Mouse (Mus musculus) megakaryocyte, embryonic 14.5 days (primary cell): ENCODE results near the gene Prox1. TPM values are rescaled to one million over a fixed set of nuclear protein-coding genes. Genes with fewer than 3 reads are reported as not detected.

Experiments used
- H3K27me3 ChIP-seq: replicated peaks from 2 replicates; pipeline ENCODE3; 2012; ENCODE audit warnings: inconsistent platforms
- H3K36me3 ChIP-seq: replicated peaks from 2 replicates; pipeline ENCODE3; 2012; ENCODE audit warnings: low read length, inconsistent platforms, mixed read lengths
- H3K4me1 ChIP-seq: 2 replicates; pipeline ENCODE4 v1.6.1; 2012; ENCODE audit warnings: inconsistent platforms
- H3K4me3 ChIP-seq: replicated peaks from 2 replicates; pipeline ENCODE3; 2012; ENCODE audit warnings: moderate library complexity, mild to moderate bottlenecking, inconsistent platforms
- H3K9me3 ChIP-seq: 2 replicates; pipeline ENCODE4 v1.6.1; 2012; ENCODE audit warnings: inconsistent platforms
- FLI1 ChIP-seq: IDR thresholded peaks from 2 replicates; pipeline ENCODE4 v1.6.1; 2012; ENCODE audit warnings: low read length, inconsistent platforms, mixed read lengths
- GATA1 ChIP-seq: IDR thresholded peaks from 3 replicates; pipeline ENCODE4 v1.6.1; 2012; ENCODE audit warnings: mixed read lengths, low read length, inconsistent platforms, borderline replicate concordance
- polyA plus RNA-seq: library from polyadenylated mRNA; stranded (reverse); fragments of >175 nt; gene quantifications from 2 replicates; pipeline ENCODE4 v1.2.3, GENCODE M21; 2012; ENCODE audit warnings: low replicate concordance; ENCODE audit not compliant: insufficient read depth

The Prox1 gene
- polyA plus RNA-seq, 1 experiment = 0.06 TPM

DNA sequence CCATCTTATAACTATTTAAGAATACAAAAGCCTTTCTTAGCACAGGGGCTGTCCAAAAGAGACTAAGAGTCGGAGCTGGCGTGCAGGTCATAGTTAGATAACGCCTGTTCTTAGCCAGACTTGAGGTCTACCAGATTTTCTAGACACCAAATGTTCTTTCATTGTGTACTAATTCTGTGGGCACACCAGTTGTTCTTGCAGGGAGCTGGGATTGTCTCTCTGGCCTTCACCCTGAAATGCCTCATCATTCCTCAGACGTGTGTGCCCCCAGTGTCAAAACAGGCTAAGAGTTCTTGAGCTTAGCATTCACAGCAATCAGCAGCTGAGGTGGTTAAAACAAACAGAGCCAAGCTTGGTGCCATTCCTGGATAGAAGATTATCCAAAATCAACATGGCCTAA is 37.6 kb downstream of the Prox1 start:
- H3K4me3 ChIP-seq = no peak overlapping the region
- no peaks in the 10 kb centered on the region for H3K36me3 ChIP-seq
- peaks cover 6% of the 10 kb centered on the region; the same call in 1 of the 2 replicates for H3K9me3 ChIP-seq
- no peaks in the 10 kb centered on the region for H3K4me1 ChIP-seq
- H3K27me3 ChIP-seq = no peaks in the 10 kb centered on the region
- TF ChIP-seq GATA1 (no peak), FLI1 (no peak)

DNA sequence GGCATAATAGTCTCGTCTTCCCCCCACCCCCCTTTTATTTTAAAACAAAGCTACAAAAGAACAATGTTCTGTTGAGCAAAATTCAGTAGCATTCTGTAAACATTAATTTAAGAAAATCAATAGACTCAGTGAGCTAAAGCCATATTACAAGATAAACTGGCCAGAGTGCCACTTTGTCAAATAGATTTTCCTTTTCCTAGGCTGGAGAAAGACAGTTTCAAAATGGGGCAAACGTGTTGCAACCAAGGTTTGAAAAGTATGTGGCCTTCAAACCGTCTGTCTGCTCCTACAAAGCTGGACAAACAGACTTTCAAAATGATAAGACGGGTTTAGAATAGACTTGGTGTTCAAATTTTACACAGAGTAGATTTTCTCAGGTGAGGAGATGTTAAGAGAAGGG is 39.6 kb downstream of the Prox1 start:
- no peaks in the 10 kb centered on the region for H3K27me3 ChIP-seq
- TF ChIP-seq FLI1 = no peak
- no peak for TF ChIP-seq GATA1
- H3K36me3 ChIP-seq = no peaks in the 10 kb centered on the region
- H3K4me3 ChIP-seq = no peak overlapping the region
- peaks cover 3% of the 10 kb centered on the region; the same call in 1 of the 2 replicates for H3K9me3 ChIP-seq
- no peaks in the 10 kb centered on the region for H3K4me1 ChIP-seq

DNA sequence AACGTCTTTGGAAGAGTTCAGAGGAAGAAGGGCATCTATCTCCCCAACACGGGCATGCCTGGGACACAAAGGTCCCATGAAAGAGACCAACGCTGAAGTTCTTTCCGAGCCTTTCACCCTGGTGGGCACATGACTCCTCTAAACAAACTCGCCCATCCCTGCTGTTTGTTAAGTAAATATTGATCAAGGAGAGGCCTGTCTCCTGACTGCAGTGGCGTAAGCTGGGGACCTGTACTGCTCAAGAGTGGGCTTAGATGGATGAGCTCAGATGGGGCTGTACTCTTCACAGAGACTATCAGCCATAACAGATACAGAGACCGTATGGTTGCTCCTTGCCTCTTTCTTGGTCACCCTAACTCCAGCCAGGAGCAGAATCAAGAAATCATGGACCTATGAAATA is 41.0 kb downstream of the Prox1 start:
- H3K4me3 ChIP-seq = no peak overlapping the region
- no peaks in the 10 kb centered on the region for H3K27me3 ChIP-seq
- H3K4me1 ChIP-seq = no peaks in the 10 kb centered on the region
- H3K36me3 ChIP-seq = no peaks in the 10 kb centered on the region
- no peaks in the 10 kb centered on the region; the same call in 1 of the 2 replicates for H3K9me3 ChIP-seq
- TF ChIP-seq FLI1 (no peak), GATA1 (no peak)

GRCm38 (mm10) chr1:190128674-190129322 is 41.7 kb downstream of the Prox1 start:
- TF ChIP-seq GATA1 (no peak), FLI1 (no peak)
- Histone ChIP-seq H3K27me3 (no peaks in the 10 kb centered on the region), H3K36me3 (no peaks in the 10 kb centered on the region), H3K9me3 (no peaks in the 10 kb centered on the region; the same call in 1 of the 2 replicates), H3K4me1 (no peaks in the 10 kb centered on the region), H3K4me3 (no peak overlapping the region)

GRCm38 (mm10) chr1:190127878-190128277 is 42.6 kb downstream of the Prox1 start:
- TF ChIP-seq FLI1 = no peak
- no peak for TF ChIP-seq GATA1
- Histone ChIP-seq H3K9me3 (no peaks in the 10 kb centered on the region; the same call in 1 of the 2 replicates), H3K36me3 (no peaks in the 10 kb centered on the region), H3K27me3 (no peaks in the 10 kb centered on the region), H3K4me1 (no peaks in the 10 kb centered on the region), H3K4me3 (no peak overlapping the region)

DNA sequence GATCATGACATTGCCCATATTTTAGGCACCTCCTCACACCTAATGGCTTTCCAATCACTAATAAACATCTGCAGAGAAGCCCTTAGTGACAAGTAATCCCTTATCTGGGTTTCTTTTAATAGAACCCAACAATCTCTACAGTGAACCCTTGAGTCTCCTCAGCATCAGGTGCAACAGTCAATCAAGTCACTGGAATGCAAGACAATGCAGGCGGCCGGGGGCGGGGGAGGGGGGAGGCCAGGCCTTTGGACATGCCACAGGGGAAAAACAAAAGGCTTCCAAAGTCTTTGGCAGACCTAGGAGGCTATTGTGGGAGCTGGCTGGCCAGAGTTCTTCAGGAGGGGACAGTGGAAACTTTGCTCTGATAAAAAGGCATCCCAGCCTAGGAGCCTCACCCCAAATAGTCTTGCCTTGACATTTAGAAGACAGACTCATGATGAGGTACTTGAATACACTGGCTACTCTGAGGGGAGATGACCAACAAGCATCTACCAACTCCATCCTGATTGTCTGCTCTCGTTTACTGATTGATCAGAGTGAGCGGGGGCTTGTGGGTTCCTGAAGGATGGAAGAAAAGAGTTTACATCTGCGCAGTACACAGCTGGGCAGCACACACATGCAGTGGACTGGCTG is 43.2 kb downstream of the Prox1 start:
- Histone ChIP-seq H3K36me3 (no peaks in the 10 kb centered on the region), H3K4me3 (no peak overlapping the region), H3K9me3 (no peaks in the 10 kb centered on the region; the same call in 1 of the 2 replicates), H3K27me3 (no peaks in the 10 kb centered on the region), H3K4me1 (no peaks in the 10 kb centered on the region)
- TF ChIP-seq GATA1 = no peak
- TF ChIP-seq FLI1 = no peak

- no peaks in the 10 kb centered on the region for H3K4me1 ChIP-seq
- no peaks in the 10 kb centered on the region for H3K36me3 ChIP-seq
- no peak overlapping the region for H3K4me3 ChIP-seq
- no peak for TF ChIP-seq GATA1
- TF ChIP-seq FLI1 = no peak
- H3K27me3 ChIP-seq = no peaks in the 10 kb centered on the region
- H3K9me3 ChIP-seq = no peaks in the 10 kb centered on the region; the same call in 1 of the 2 replicates
Measured at GRCm38 (mm10) chr1:190124961-190125739, 45.4 kb downstream of the Prox1 start.

GRCm38 (mm10) chr1:190123404-190123803 is 47.1 kb downstream of the Prox1 start:
- Histone ChIP-seq H3K4me3 (no peak overlapping the region), H3K9me3 (no peaks in the 10 kb centered on the region; the same call in 1 of the 2 replicates), H3K36me3 (no peaks in the 10 kb centered on the region)

GRCm38 (mm10) chr1:190115985-190116384 is 54.5 kb downstream of the Prox1 start:
- TF ChIP-seq GATA1 (no peak), FLI1 (no peak)
- no peaks in the 10 kb centered on the region for H3K36me3 ChIP-seq
- no peak overlapping the region for H3K4me3 ChIP-seq
- peaks cover 20% of the 10 kb centered on the region for H3K9me3 ChIP-seq
- no peaks in the 10 kb centered on the region for H3K4me1 ChIP-seq
- H3K27me3 ChIP-seq = no peaks in the 10 kb centered on the region

More at GRCm38 (mm10) chr1:190123404-190123803, 47.1 kb downstream of the Prox1 start:
- no peak for TF ChIP-seq GATA1
- TF ChIP-seq FLI1 = no peak
- no peaks in the 10 kb centered on the region for H3K4me1 ChIP-seq
- no peaks in the 10 kb centered on the region for H3K27me3 ChIP-seq

DNA sequence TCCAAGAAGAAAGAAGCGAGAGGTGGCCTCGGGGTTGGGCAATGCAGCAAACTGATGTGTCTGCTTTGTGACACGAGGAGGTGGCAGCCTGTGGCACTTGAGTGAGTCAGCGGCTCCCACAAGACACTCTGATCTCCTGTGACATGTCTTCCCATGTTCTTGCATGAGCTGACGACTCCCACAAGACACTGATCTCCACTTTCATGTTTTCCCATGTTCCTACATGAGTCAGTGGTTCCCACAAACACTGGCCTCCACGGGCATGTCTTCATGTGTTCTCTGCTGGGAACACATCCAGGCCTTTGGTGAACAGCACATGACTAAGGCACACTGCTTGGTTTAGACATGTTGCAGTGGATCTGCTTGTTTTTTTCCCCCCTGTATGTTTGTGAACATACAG is 58.8 kb downstream of the Prox1 start:
- Histone ChIP-seq H3K9me3 (peaks cover 44% of the 10 kb centered on the region), H3K4me1 (no peaks in the 10 kb centered on the region), H3K4me3 (no peak overlapping the region), H3K27me3 (no peaks in the 10 kb centered on the region), H3K36me3 (no peaks in the 10 kb centered on the region)
- TF ChIP-seq GATA1 (no peak), FLI1 (no peak)

DNA sequence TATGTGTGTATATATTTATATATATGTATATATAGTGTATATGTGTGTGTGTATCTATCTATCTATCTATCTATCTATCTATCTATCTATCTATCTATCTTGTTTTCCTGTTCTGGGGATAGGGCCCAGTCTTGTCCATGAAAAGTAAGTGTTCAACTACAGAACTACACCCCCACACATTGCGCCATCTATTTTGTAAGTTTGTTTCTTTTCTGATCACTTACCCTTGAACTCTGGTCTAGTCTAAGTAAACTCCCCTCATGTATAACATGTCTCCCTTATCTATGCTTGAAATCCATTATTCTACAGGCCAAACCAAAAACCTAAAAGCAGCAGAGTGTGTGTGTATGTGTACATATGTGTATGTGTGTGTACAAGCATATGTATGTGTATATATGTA is 62.9 kb downstream of the Prox1 start:
- H3K9me3 ChIP-seq = peaks cover 24% of the 10 kb centered on the region
- no peak for TF ChIP-seq GATA1
- no peak for TF ChIP-seq FLI1
- H3K27me3 ChIP-seq = no peaks in the 10 kb centered on the region
- no peak overlapping the region for H3K4me3 ChIP-seq
- no peaks in the 10 kb centered on the region for H3K36me3 ChIP-seq
- no peaks in the 10 kb centered on the region for H3K4me1 ChIP-seq
